Mouse (Mus musculus) spleen, embryonic (tissue): ENCODE measurements around the gene Vmn1r185.
"Not testable (repeated sequence)": the region's sequence is repeated elsewhere in the genome, so short reads cannot be mapped to it uniquely, and the experiment has no call there.

Source experiments
- CTCF ChIA-PET: fragments of 350-600 bp; sonication (Branson Sonifier 250); formaldehyde crosslinking; loops from one replicate; lab custom pipeline; 2022; lab: Charles Lee

Gene Vmn1r185

GRCm38 (mm10) chr7:26618364-26618763, at the start of gene Vmn1r185:
Gene Vmn1r185 (minus strand): TSS chr7:26618464.
- CTCF ChIA-PET: not testable (repeated sequence)

GRCm38 (mm10) chr7:26667466-26667865, 49.2 kb upstream of the Vmn1r185 start:
- CTCF ChIA-PET: not testable (repeated sequence)

- CTCF ChIA-PET: no interaction called here
Observed at GRCm38 (mm10) chr7:26666011-26666410, 47.7 kb upstream of the Vmn1r185 start.

- CTCF ChIA-PET: no interaction called here
Observed at GRCm38 (mm10) chr7:26589774-26590173, 28.5 kb downstream of the Vmn1r185 start.

- CTCF ChIA-PET: no interaction called here
Observed at GRCm38 (mm10) chr7:26589077-26589476, 29.2 kb downstream of the Vmn1r185 start.
